Mouse (Mus musculus) spleen, adult 2 months (tissue): ENCODE results near the gene Ndufs6.
A peak's percentile ranks its signal among the peaks of the same experiment; 100 is the strongest.

Source experiments
- CTCF ChIP-seq: fragments of 200-500 bp; IDR thresholded peaks from 2 replicates; pipeline ENCODE4 v1.5.1; 2011; ENCODE audit warnings: mild to moderate bottlenecking, inconsistent platforms; ENCODE audit not compliant: insufficient read depth, insufficient read length, insufficient replicate concordance; ENCODE audit errors: extremely low read depth
- POLR2A ChIP-seq: fragments of 200-500 bp; IDR thresholded peaks from 2 replicates; pipeline ENCODE4 v1.6.1; 2011; ENCODE audit warnings: low read depth, low read length, inconsistent platforms

GRCm38 (mm10) chr13:73327827-73328698 is at the start of gene Ndufs6, which contains the start of gene Mrpl36:
- no peak for TF ChIP-seq CTCF
- TF ChIP-seq POLR2A, result peak; percentile 78
